Mouse (Mus musculus) CD8-positive naive resting alpha-beta T cell, adult 2 months (primary cell): Measurements from ENCODE around the gene Prok1.

Source experiments
- DNase-seq, 2 experiments: peaks; one replicate each; pipeline ENCODE4 v3.0.0; 2022; ENCODE audit warnings: low read depth in 2 of 2, low spot score in 2 of 2

Prok1 gene

DNA sequence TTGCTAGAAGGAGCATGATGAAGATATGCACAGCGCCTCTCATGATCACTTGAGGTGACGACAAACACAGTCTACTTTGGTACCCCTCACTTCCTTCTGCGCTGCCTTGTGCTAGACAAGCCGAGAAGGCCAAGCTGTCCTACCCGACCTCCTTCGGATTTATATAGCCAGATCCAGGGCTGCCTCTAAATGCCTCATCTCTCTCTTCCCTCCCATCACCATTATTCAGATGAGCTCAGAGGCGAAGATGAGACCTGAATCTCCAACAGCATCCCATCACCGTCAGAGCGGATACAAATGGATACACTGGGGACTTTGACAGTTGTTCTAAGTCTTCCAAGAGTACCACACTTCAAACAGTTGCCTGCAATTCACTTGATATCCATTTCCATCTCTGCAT, at the start of gene Prok1:
TSS of gene Prok1 (minus strand) at position 101 of the 400 bp plus-strand sequence.
- no peak for DNase-seq

DNA sequence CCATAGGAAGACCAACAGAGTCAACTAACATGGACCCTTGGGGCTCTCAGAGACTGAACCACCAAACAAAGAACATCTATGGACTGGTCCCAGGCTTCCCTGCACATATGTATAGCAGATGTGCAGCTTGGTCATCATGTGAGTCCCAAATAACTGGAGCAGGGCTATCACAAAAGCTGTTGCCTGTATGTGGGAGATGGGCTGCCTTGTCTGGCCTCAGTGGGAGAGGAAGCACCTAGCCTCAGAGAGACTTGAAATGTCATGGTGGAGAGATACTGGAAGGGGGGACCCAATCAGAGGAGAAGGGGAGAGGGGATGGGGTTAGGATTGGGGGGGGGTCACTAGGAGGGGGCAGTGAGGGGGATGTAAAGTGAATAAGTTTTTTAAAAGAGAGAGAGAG, 47.8 kb upstream of the Prok1 start:
- no peak for DNase-seq

DNA sequence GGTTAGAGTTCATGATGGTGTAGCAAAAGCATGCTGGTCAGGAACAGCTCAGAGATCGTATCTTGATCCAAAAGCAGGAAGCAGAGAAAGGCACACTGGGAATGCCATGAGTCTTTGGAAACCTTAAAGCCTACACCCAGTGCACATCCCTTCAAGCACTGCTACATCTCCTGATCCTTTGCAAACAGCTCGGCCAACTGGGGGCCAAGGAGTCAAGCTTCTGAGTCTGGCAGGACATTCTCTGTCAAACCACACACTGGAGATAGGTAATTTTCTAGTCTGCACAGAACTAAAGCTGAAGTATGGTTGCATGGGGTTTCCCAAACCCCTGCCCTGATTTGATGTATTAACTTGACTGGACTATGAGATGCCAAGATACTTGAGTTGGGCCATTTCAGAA, 46.6 kb upstream of the Prok1 start:
- DNase-seq = no peak

DNA sequence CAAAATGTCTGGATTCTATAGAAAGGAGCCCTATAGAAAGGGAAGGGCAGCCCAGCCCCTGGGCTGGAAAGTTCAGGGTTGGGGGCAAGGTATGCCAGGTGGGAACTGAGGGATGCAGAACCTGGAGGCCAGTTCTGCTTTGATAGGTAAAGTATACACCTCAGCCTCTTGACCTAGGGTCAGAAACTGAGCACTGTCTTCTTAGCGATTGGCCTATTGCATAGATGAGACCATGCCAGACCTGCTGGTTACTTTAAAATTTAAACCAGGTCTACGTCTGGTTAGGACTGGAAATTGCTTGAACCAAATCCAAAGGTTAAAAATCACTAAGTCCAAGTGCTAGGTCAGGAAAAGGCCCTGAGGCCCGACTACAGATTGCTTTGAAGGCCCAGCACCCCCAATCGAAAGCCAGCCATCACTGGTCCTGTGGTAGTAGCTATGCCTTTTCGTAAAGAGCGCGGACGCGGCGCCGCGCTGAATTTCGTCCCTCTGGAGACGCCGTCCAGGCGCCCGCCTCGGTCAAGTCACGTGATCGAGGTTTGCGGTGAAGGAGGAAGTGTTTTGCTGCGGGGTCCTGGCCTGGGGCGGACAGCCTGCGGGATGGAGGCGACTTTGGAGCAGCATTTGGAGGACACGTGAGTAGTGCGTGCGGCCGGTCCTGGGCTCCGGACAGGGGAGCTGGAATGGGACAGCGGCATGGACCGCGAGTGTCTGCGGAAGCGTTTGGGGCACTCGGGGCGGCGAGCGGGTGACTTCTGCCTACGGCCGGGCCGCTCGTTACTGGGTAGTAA, 39.2 kb upstream of the Prok1 start, which contains the start of gene Lamtor5:
TSS of gene Lamtor5 (plus strand) at position 380 of the 791 bp plus-strand sequence.
- peak; percentile 80 to 88 for DNase-seq

DNA sequence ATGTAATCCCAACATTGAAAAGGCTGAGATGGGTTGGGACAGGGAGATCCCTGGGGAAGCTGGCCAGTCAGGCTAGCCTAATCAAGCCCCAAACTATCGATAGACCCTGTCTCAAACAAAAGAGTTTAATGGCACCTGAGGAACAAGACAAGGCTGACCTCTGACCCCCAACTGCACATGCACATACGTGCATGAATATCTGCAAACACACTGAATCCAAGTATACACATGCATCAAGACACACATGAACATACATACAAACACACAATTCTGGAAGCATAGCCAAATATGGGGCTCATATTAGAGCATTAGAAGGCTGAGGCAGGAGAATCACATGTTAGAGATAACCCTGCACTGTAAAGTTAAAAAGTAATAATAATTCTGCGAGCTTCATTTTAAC, 37.1 kb upstream of the Prok1 start:
- DNase-seq = no peak

GRCm38 (mm10) chr3:107275996-107276395, 36.5 kb upstream of the Prok1 start:
- no peak for DNase-seq

GRCm38 (mm10) chr3:107275351-107275750, 35.8 kb upstream of the Prok1 start:
- DNase-seq = no peak

DNA sequence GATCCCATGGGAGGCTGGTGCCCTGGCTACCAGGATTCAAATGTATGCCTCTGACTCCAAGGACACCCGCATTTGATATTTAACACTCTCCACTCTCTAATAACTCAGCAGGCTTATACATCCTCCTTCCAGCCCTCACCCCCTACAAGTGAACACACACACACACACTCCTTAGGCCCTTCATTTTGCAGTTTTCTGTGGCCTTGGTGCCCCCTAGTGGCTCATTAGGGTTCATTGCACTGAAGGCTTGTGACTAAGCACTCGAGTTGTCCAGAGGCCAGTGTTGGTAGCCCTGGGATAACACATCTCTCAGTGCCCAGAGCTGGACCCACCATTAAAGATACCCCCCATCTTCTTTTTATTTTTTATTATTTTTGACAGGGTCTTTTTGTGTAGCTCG, 34.3 kb upstream of the Prok1 start:
- DNase-seq = peak; percentile 51 to 61

DNA sequence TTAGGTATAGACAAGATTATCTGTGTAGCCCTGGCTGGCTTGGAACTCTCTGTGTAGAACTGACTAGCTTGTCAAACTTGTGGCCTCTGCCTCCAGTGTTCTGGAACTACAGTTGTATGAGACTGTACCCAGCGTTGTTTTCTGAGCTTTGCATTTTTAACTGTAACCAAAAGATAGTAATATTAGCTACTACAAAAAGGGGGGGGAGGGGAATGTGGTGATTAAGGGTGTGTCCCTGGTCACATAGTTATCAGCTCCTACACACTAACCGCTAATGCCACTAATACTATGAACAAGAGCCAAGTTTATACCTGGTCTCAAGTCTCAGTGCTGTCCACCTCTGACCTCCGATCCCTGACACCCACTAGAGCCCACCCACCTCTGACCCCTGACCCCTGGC, 32.9 kb upstream of the Prok1 start:
- no peak for DNase-seq

DNA sequence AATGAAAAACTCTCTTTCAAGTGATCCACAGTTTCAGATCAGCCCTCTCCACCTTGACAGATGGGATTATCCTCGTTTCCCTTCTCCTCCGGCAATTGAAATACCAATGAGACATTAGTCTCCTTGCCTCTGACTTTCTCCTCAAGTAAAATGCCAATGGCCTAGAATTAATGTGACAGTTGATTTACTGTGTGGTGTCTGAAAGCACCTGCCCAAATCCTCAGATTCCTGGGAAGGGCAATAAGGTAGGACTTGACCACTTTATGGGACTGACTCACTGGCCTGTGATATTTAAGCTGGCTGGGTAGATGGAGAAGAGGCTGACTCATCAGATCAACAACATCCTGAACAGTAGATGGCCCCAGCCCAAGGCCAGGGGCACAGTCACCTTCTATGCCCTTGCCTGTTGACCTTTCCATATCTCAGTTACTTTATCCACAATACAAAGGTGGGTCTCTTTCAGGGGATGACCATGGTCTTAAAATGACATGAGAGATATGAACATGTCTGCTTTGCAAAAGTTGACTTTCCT, 27.4 kb upstream of the Prok1 start:
- DNase-seq = no peak

- no peak for DNase-seq
These were observed 22.3 kb upstream of the Prok1 start for GRCm38 (mm10) chr3:107261851-107262165.

GRCm38 (mm10) chr3:107260956-107261850, 21.7 kb upstream of the Prok1 start:
- no peak for DNase-seq

- no peak for DNase-seq
These were observed 18.4 kb upstream of the Prok1 start for GRCm38 (mm10) chr3:107257924-107258323.

- no peak for DNase-seq
These were observed 17.2 kb upstream of the Prok1 start for GRCm38 (mm10) chr3:107256724-107257123.

GRCm38 (mm10) chr3:107255992-107256391, 16.5 kb upstream of the Prok1 start:
- no peak for DNase-seq

- DNase-seq = no peak
These were observed 14.4 kb upstream of the Prok1 start for GRCm38 (mm10) chr3:107253925-107254324.

DNA sequence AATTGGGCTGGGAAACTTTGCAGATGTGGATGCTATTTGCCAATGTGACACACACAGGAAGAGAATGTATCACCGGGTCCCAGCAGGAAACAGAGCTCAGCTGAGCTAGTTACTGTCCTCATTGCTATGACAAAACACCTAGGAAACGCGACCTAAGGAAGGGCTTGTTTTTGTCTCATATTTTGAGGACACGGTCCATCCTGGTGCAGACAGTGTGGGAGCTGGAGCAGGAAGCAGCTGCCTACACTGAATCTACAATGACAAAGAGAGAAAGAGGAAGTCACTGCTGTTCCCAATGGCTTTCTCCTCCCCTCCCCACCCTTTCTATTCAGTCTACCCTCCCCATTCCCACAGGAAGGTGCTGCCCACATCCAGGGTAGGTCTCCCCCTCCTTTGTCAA, 12.5 kb upstream of the Prok1 start:
- DNase-seq = no peak

GRCm38 (mm10) chr3:107250320-107250719, 10.8 kb upstream of the Prok1 start:
- no peak for DNase-seq

DNA sequence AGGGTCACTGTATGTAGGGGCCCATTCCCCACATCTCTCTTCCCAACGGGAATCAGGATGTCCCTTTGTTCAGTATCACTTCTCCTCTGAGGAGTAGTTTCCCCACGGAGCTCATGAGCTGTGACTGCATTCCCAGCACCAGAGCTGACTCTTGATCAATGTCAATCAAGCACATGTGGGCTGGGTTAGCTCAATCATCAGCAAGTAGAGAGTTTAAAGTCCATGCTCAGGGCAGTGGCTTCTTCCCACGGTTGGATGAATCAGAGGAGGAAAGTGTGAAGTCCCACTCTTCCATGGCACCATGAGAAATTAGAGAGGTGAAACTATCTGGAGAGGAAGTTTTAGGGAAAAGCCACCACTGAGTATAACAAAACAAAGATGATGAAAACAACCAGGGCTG, 9.5 kb upstream of the Prok1 start:
- no peak for DNase-seq

DNA sequence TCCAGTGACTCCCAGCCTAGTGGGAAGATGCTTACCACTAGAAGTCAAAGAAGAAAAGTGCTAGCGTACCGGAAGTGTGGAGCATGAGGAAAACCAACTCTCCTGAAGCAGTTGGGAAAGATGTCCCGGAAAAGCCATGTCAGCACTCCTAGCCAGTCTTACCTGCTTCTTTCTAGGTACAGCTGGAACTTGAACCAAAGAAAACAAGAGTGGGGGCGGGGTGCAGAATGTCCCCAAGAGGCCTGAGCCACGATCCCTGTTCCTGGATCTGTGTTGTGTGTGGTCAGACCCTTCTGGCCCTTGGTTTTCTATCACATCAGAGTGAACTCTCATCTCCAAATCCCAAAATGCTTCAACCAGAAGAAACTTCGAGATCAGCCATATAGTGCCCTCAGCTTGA, 7.4 kb upstream of the Prok1 start:
- no peak for DNase-seq

DNA sequence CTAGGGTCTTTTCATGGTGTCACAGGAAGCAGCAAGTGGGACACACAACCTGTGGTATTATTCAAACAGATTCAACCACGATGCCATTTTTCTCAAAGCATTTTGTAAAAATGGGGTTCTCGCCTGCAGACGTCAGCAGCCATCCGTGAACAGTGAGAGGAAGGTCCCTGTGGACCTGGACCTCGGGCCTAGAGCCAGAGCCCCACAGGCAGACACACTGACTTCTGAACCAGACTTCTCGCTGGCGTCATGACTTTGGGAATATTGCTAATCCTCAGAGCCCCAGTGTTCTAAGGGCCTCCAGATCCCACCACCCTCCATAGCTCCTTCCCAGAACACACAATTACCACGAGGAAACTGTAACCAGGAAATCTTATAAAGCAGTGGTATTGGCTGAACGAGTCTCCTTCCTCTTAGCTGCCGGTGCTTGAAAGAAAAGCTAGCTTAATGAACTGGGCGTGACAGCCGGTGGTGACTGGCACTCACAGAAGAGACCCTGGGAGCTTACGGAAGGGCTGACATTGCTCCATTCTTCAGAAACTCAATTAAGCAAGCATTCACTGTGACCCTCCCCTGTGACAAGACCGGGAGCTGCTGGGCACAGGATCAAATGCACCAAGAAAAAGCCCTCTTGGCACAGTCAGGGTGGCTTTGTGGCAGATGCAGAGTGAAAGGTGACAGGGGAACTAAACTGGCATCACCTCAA, 2.0 kb upstream of the Prok1 start:
- no peak for DNase-seq
